Mouse (Mus musculus) left cerebral cortex, adult 2 months (tissue): Measurements from ENCODE around the gene Fbxo21. TPM values are rescaled to one million over a fixed set of nuclear protein-coding genes. Genes with fewer than 3 reads are reported as not detected.

Experiments
- DNase-seq, 2 experiments: peaks; one replicate each; pipeline ENCODE4 v3.0.0; 2021 to 2022; ENCODE audit warnings: low spot score in 2 of 2, mixed read lengths in 1 of 2; ENCODE audit errors: extremely low spot score in 1 of 2
- H3K27ac ChIP-seq: fragments of 200-600 bp; 2 replicates; pipeline ENCODE4 v1.8.1; 2022
- H3K4me3 ChIP-seq: fragments of 200-600 bp; 2 replicates; pipeline ENCODE4 v1.8.1; 2022
- CTCF ChIP-seq: fragments of 200-600 bp; IDR thresholded peaks from 2 replicates; pipeline ENCODE4 v1.8.1; 2022; ENCODE audit warnings: antibody characterized with exemption, mild to moderate bottlenecking, moderate library complexity
- intact Hi-C: fragments of 180-260 bp; cut with DNase I; formaldehyde crosslinking; loops from one replicate; pipeline ENCODE4 v1.15.1; 2025
- total RNA-seq, 2 experiments: library from RNA; stranded (reverse); gene quantifications; 2 replicates each; pipeline ENCODE4 v1.2.3; 2021

Gene Fbxo21
- total RNA-seq, 2 experiments from 2014 or later: 110 to 111 TPM

GRCm38 (mm10) chr5:117986327-117986726 is 9.8 kb downstream of the Fbxo21 start:
- no peak for TF ChIP-seq CTCF
- intact Hi-C loops: no loop called here
- Histone ChIP-seq H3K4me3 (no peak overlapping the region), H3K27ac (no peak overlapping the region)
- DNase-seq: no peak

GRCm38 (mm10) chr5:117987891-117988290 is 11.4 kb downstream of the Fbxo21 start:
- Histone ChIP-seq H3K4me3 (no peak overlapping the region), H3K27ac (no peak overlapping the region)
- no peak for DNase-seq
- intact Hi-C loops: no loop called here
- TF ChIP-seq CTCF: no peak

- Histone ChIP-seq H3K27ac (no peak overlapping the region), H3K4me3 (no peak overlapping the region)
- no peak for DNase-seq
- no peak for TF ChIP-seq CTCF
- intact Hi-C loops: no loop called here
These were observed 11.8 kb downstream of the Fbxo21 start for GRCm38 (mm10) chr5:117988367-117988766.

- no peak for DNase-seq
- TF ChIP-seq CTCF: no peak
- Histone ChIP-seq H3K4me3 (no peak overlapping the region), H3K27ac (no peak overlapping the region)
- intact Hi-C loops: no loop called here
These were observed 13.2 kb downstream of the Fbxo21 start for GRCm38 (mm10) chr5:117989773-117990172.

- intact Hi-C loops: no loop called here
- no peak for TF ChIP-seq CTCF
- no peak for DNase-seq
- Histone ChIP-seq H3K27ac (no peak overlapping the region), H3K4me3 (no peak overlapping the region)
These were observed 14.4 kb downstream of the Fbxo21 start for GRCm38 (mm10) chr5:117990957-117991356.

- TF ChIP-seq CTCF: no peak
- H3K4me3 ChIP-seq: no peak overlapping the region
- DNase-seq: no peak
- intact Hi-C loops: no loop called here
- H3K27ac ChIP-seq: no peak overlapping the region; the same call in 1 of the 2 replicates
These were observed 17.0 kb downstream of the Fbxo21 start for GRCm38 (mm10) chr5:117993550-117993949.

- DNase-seq: no peak
- intact Hi-C loops: no loop called here
- TF ChIP-seq CTCF: no peak
- Histone ChIP-seq H3K4me3 (no peak overlapping the region), H3K27ac (no peak overlapping the region)
These were observed 18.9 kb downstream of the Fbxo21 start for GRCm38 (mm10) chr5:117995372-117995901.

GRCm38 (mm10) chr5:117995911-117996310 is 19.4 kb downstream of the Fbxo21 start:
- TF ChIP-seq CTCF: no peak
- Histone ChIP-seq H3K27ac (no peak overlapping the region), H3K4me3 (no peak overlapping the region)
- DNase-seq: no peak
- intact Hi-C loops: no loop called here

GRCm38 (mm10) chr5:117996581-117996980 is 20.1 kb downstream of the Fbxo21 start:
- DNase-seq: no peak
- H3K27ac ChIP-seq: no peak overlapping the region
- intact Hi-C loops: no loop called here
- TF ChIP-seq CTCF: no peak
- H3K4me3 ChIP-seq: no peak overlapping the region

GRCm38 (mm10) chr5:117997434-117997970 is 21.0 kb downstream of the Fbxo21 start:
- no peak for DNase-seq
- H3K4me3 ChIP-seq: no peak overlapping the region
- intact Hi-C loops: no loop called here
- peak overlapping the region; percentile 74; the same call in 1 of the 2 replicates for H3K27ac ChIP-seq
- TF ChIP-seq CTCF: no peak

- intact Hi-C loops: no loop called here
- no peak for TF ChIP-seq CTCF
- no peak overlapping the region for H3K4me3 ChIP-seq
- no peak for DNase-seq
- peak overlapping the region; percentile 74 for H3K27ac ChIP-seq
These were observed 22.5 kb downstream of the Fbxo21 start for GRCm38 (mm10) chr5:117999061-117999460.

GRCm38 (mm10) chr5:117999584-117999983 is 23.1 kb downstream of the Fbxo21 start:
- peak; percentile 43 to 58 for DNase-seq
- Histone ChIP-seq H3K4me3 (no peak overlapping the region), H3K27ac (peak overlapping the region; percentile 74)
- TF ChIP-seq CTCF: no peak
- intact Hi-C loops: no loop called here

- no peak overlapping the region for H3K4me3 ChIP-seq
- no peak overlapping the region for H3K27ac ChIP-seq
- intact Hi-C loops: loop anchor here (2.0 kb wide), 2 partner anchors 25 kb away; partner anchors contain the start of genes Fbxo21 and Tesc
- TF ChIP-seq CTCF: peak; percentile 88
- DNase-seq: peak; percentile 62 to 75
These were observed 25.5 kb downstream of the Fbxo21 start for GRCm38 (mm10) chr5:118002059-118002458.
